Mouse (Mus musculus): ENCODE results near the gene Mbnl2.
"Not testable (repeated sequence)": the region's sequence is repeated elsewhere in the genome, so short reads cannot be mapped to it uniquely, and the experiment has no call there.

The Mbnl2 gene

DNA sequence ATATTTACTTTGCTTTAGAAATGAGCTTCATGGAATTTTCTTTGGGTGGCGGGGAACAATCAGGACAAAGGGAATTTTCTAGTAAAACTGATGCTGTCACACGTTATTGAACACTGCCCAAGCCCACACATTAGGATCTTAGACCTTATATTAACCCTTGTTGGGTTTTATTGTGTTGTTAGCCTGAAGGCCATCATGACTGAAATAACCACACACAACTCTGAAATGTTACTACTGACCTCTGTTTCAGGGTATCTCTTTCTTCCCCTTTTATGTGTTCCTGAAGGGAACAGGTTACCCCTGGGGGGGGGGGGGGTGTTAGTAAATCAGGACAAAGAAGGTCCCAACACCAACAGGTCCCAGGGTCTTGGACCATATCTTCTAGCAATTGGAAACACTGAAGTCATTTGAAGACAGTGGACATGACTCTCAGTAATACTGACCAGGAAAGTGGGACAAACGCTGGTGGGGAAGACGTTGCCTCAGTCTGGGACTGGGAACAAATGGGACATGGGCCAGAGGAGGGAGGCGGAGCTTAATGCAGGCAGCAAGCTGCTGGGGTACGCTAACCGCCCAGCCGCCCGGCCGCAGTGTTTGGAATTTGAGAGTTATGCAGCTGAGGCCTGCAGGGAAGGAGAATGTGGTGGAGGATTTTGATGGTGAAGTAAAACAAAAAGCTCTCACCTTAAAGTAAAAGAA, 80.4 kb downstream of the Mbnl2 start:
- DNase-seq (ENCODE audit: extremely low spot score), result no peak

DNA sequence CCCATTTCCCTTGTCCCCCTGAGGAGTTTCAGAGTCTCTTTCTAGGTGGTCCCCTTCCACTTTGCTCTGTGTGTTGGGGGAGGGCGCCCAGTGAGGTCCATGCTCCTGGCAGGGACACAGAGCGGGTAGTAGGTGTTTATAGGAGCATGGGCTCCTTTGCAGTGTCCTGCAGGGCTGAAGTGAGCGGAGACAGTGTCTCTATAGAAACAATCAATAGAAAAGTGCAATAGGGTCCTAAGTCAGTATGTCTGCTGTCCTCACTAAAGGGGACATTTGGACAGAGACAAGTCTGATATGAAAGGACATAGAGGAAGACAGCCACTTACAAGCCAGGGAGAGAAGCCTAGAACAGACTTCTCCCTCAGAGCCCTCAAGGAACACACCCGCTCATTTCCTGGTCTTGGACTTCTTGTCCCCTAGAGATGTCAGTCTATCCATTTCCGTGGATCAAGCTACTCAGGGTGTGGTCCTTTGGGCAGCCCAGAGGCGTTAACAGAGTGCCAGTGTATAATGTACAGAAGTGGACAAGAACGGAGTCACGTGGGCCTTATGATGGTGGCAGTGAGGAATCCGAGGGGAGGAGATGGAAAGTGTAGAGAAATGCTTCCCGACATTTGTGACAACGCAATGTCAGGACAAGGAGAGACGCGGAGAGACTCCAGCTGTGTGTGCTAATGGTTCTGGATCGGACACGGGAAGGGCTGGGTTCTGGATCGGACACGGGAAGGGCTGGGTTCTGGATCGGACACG, 82.0 kb downstream of the Mbnl2 start:
- no peak for DNase-seq (ENCODE audit: extremely low spot score)

DNA sequence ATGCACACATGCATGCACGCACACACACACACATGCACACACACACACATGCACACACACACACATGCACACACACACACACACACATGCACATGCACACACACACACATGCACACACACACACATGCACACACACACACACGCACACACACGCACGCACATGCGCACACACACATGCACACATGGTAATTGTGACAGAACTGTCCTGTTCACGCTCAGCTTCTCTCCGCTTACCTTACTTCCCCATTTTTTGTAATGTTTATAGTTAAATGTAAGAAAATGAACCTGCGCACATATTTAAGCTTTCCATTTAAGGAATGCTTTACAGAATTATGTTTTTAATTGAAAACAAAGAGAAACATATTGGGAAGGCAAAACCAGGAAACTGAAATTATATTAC, 84.1 kb downstream of the Mbnl2 start:
- DNase-seq (ENCODE audit: extremely low spot score), result not testable (repeated sequence)

DNA sequence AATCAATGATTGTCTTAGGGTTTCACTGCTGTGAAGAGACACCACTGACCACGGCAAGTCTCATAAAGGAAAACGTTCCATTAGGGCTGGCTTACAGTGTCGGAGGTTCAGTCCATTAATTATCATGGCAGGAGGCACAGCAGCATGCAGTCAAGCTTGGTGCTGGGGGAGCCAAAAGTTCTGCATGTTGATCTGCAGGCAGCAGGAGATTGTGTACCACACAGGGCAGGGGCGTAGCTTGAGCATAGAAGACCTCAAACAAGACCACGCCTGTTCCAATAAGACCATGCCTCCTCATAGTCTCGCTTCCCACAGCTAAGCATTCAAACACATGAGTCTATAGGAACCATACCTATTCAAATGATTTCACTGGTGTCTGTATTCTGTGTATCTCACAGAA, 85.7 kb downstream of the Mbnl2 start:
- DNase-seq (ENCODE audit: extremely low spot score), result no peak

DNA sequence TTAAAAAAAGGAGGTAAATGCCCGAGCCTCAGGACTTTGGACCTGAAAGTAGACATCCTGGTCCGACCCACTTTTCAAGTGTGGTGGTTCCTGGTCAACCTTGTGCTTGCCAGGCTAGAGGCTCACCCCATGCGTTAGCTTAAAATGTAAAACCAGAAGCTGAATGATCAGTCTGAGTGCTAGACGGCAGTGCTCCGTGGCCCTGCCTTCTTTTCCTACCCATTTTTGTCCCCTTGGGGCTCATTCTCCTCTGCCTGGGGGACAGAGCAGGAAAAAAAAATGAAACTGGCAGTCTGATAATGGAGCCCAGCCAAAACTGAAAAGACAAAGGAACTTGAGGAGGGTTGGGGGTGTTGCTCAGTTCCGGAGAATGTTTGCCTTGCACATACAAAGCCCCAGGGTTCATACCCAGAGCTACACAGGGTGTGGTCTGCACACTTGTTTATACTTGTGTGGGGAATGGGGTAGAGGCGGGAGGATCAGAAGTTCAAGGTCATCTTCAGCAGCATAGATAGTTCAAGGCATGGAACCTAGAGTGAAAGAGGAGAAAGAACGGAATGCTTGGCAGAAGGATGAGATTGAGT, 87.0 kb downstream of the Mbnl2 start:
- DNase-seq (ENCODE audit: extremely low spot score), result no peak

DNA sequence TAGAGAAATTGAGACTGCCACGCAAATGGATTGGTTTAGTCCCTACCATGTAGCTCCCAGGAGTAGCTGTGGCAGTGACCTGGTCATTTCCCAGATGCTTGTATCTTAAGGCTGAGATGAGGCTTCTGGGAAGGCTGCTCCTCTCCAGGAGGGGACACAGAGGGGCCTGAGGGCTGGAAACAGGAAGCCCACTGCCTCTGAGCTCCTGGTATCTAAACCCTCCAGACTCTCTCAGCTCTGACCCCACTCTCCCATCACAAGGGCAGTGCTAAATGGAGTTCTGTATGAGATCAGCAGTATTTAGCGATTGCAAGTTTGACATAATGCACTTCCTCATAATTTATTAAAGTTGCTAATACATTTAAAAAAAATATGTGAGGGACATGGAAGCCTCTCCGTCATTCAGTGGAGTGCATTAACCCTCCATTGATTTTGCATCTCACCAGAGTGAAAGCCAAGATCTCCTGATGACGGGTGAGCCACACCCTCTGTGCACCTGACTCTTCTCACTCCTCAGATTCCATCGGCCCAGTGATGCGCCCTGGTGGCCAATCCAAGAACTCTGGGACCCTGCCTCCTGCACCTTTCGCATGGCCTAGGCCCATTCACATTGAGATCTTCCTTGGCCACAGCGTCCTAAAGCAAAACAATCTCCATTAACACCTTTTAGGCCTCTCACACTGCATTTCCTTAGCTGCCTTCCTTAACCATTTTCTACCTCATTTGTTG, 87.8 kb downstream of the Mbnl2 start:
- DNase-seq (ENCODE audit: extremely low spot score), result no peak

DNA sequence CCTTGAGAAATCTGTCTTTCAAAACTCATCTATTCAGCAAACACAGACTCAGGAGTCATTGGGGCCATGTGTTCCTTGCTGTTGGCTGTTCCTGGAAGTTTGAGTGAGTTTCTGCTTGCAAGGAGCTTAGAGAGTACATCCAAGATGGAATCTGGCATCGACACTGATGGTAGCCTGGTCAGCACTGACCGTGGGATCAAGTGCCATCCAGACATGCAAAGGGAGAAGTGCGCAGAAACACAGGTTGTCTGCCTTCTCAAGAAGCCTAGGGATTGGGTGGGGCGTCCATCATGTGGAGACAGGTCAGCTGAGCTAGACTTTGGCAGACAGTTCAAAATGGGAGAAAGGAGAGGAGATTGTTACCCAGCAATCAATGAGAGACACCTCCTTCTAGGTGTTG, 89.6 kb downstream of the Mbnl2 start:
- no peak for DNase-seq (ENCODE audit: extremely low spot score)

DNA sequence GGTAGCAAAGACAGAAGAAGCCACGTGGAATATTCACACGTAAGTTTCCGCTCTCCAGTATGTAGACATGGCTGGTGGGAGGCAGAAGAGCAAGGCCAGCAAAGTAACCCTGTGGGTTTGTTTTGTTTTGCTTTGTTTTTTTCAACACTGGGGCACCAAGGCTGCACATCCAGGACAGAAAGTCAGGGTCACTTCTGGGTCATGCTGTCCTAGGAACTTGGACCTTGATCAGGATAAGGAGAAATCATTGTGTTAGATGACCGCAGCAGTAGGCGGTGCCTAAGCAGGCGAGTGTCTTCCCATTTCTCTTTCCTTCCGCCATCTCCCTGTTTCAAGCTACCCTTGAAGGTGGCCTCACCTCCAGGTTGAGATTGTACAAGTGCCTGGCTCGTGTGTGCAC, 91.5 kb downstream of the Mbnl2 start:
- DNase-seq (ENCODE audit: extremely low spot score), result no peak

DNA sequence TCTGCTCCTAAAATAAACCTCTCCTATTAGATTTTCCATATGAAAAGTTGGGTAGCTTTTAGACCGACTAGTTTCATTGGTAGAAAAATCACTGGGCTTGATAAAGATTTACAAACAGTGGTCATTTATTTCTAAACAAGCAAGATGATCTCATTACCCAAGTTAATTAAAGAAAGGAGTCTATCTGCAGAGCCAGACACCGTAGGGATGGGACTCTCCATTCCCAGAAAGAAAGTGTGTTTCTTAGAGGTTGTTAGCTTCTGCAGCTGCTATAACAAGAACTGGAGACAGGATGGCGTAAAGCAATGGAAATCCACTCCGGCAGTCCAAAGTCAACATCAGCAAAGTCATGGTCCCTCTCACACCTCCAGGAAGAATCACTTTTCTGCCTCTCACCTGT, 92.1 kb downstream of the Mbnl2 start:
- no peak for DNase-seq (ENCODE audit: extremely low spot score)

DNA sequence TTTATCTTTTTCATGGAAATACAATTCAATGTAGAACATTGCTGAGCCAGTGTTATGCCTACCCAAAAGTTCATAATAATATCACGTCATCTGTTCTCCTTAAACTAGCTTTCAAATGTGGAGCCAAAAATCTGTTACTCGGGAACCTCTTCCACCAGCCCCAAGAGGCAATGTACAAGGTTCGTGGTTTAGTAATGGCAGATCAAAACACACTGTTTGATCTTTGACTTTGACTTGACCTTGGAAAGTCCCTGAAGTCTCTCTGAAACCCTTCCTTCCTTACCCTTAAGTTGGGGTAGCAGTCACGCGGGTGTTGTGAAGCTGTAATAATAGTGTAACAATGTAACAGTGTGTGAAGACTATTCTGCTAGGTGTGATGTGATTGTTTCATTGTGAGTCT, 93.0 kb downstream of the Mbnl2 start:
- no peak for DNase-seq (ENCODE audit: extremely low spot score)

DNA sequence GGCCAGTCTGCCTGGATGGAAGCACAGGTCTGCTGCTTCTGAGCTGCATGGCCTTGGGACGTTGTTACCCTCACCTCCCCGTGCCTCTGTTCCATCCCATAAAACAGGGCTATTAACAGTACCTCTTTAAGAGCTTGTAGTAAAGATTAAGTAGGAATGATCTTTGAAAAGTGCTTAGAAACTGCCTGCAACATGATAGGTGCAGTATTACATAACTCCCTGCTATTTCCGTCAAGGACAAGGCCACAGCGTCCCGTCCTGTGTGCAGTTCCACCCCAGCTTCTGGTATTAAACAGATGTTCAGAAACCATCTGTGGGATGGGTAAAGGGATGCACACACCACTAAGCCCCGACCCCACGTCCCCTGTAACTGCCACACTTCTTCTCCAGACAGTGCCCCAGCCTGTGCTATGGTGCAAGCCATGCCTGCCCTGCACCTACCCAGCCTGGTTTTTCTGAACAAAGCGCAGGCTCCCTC, 93.5 kb downstream of the Mbnl2 start:
- no peak for DNase-seq (ENCODE audit: extremely low spot score)

DNA sequence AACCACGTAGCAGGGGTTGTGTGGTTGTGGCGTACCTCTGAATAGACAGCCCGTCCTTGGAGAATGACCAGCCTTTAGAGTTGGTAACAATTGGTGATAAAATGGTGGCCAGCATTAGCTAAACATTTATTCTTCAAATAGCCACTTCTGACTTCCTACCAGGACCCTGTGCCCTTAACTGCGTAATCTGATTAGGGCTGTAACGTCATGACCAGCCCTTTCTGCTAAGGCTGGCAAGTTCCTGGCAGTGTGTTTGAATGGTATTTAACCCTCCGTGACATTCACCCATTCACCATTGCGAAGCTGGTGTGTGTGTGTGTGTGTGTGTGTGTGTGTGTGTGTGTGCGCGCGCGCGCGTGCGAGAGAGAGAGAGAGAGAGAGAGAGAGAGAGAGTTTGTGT, 94.6 kb downstream of the Mbnl2 start:
- DNase-seq (ENCODE audit: extremely low spot score), result no peak

DNA sequence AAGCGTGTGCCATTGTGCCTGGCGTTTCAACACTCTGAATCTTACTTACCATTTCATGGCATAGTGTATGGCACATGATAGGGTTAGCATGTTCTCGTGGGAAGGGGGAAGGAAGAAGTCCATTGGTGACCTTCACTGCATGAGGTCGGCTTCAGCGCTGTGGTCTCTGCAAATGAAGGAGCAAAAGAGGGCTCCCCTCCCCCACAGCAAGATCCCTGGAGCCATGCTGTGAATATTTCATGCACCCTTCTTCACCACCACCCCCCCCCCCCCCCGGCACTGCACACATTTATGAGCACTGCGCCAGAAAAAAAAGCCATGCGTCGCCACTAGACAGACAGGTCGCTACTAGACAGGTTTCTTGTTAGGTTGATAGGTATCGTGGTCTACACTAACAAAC, 95.2 kb downstream of the Mbnl2 start:
- DNase-seq (ENCODE audit: extremely low spot score), result no peak

DNA sequence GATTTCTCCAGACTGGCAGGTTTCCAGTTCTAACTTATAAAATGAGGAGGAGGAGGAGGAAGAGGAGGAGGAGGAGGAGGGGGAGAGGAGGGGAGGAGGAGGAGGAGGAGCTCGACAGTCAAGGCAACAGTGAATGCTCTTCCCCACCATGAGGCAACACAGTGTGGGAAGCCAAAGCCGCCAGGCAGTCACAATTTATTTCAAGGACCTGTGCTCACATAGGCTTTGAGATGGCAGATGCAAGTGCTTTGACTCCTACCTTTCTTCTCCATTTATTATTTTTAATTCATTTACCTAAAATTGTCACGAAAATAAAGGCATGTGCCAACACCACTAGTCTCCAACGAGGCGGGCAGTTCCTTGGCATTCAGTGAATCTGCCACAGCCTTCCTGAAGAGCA, 95.7 kb downstream of the Mbnl2 start:
- DNase-seq (ENCODE audit: extremely low spot score), result no peak

DNA sequence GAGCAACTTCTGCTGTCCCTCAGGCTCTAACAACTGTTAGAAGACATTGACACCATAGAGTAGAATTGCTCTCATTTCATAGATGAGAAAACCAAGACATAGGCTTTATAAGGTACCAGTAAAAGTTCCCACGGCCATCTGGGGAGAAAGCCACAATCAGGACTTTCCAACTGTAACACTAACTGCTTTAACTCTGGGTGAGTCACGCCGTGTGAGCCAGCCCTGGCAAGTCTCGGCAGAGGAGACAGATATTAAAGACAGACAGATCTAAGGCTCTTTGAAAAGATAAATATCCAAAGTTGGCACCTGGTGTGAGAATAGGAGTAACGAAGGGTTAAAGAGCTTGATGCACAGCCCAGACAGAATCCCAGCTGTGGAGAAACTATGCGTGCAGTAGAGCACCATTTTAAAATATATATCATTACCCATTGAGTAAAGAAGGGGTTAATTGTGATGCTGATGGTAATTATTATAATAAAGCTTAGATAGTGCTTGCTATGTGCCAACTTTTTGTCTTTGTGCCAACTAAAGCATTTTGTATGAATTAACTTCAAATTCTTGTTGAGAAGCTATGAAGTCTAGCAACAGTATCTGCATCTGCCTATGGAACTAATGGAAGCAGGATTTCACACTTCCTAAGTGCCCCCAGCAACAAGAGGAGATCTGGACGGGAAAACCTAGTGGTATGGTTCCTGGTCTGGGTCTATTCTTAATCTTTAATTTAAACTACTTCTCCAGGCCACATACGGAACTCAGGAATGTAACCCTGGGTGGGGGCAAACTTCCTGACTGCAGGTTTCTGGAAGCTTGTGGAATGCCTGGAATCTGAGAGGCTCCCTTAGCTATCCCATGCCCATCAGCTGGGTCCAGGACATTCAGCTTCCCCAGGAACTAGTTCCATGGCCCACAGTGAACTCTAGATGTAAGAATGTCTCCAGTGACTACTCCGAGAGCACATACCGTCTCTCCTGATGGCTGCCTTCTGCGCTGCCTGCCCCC, 97.9 kb downstream of the Mbnl2 start:
- DNase-seq (ENCODE audit: extremely low spot score), result peak; percentile 17

DNA sequence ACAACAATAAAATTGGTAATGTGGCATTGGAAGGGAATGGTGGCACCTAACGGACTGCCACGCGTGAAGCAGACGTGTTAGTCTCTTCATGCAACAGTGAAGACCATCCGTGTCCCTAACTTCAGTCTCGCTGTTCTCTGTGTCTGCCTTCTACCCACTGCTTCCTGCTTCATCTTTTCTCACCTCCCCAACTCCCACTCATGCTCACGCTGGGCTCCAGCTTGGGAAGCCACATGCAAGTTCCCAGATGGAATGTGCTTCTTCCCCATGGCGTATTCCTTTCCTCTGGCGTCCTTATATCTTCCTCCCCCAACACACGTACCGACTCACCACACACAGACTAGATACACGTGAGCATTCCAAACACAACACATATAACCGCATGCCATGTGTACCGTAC, 99.3 kb downstream of the Mbnl2 start:
- DNase-seq (ENCODE audit: extremely low spot score), result no peak

DNA sequence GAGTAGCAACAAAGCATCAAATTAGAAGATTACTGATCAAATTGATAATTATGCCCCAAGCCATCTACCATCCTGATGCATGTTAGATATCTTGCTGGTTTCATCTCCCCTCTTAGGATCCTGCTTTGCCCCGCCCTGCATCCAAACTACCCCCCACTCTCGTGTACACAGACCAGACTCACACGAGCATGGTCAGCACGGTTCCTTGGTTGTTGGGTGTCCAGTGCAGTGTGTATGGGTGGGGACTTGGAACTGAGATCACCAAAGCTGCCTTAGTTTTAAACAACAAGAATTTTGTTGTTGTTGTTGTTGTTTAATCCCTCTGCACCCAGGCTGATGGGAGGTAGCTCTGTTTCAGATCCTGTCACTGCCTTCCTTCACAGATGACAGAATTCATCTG, 101.7 kb downstream of the Mbnl2 start:
- DNase-seq (ENCODE audit: extremely low spot score), result no peak

DNA sequence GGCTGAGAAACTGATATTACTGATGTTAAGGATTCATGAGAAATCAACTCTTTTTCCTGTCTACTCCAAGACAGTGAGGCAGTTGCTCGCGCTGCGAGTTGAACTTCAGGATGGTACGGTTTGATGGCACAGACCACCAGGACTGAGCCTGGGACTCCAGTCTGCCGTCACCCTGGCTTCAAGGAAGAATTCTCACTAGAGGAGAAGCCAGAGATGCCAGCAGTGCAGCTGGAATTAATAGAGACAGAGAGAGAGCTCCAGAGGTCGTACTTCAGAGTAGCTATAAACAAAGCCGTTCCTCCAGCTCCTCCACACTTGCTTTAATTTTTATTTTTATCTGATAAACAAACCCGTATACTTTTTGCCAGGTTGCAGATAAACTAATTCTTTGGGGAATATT, 102.5 kb downstream of the Mbnl2 start:
- no peak for DNase-seq (ENCODE audit: extremely low spot score)

DNA sequence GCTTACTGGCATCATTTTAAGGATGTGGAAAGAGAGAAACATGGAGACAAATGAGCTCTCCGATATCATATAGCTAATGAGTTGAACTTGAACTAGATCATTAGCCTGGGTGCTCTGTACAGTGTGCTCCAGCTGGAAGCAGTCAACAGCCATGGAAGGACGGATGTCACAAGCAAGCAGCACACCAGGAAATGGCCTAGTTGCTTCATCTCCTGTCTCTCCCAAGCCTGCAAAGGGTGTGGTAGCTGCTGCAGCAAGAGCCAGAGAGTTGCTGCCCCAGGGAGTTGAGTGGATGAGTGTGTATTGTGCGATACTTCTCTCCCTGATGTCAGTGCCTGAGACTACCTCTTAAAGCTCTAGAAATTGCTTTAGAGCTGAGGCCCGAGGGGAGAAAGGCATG, 104.2 kb downstream of the Mbnl2 start:
- DNase-seq (ENCODE audit: extremely low spot score), result no peak

DNA sequence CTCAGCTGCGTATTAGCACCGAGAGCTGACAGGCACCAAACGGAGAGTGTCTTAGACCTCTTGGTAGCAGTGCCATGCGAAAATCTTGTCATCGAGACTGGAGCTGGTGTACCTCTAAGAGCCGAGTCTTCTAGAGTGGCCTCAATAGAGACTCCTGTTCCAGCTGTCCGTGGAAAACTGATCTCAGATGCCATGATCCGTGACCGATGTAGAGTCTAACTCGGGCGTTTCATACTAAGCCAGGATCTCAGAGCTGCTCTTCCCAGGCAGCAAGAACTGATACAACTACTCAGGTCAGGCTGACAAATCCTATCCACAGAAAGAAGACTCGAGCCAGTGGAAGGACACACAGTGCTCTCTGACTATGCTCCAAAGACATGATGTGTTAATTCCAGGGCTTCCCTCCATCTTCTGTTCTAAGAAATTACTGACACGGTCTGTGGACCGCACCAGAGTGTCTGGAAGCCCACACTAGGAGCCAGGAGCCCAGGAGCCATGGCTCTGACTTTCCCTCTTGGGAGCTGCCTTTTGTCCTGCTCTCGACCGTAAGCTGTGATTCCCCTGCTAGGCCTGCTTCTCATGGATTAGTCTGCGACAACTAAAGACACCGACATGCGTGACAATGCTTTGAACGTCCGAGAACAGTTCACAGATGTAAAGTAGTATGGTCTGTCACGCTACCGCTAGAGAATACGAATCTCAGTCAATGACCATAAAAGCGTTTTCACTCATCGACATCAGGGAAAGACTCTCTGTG, 106.1 kb downstream of the Mbnl2 start:
- DNase-seq (ENCODE audit: extremely low spot score), result no peak

DNA sequence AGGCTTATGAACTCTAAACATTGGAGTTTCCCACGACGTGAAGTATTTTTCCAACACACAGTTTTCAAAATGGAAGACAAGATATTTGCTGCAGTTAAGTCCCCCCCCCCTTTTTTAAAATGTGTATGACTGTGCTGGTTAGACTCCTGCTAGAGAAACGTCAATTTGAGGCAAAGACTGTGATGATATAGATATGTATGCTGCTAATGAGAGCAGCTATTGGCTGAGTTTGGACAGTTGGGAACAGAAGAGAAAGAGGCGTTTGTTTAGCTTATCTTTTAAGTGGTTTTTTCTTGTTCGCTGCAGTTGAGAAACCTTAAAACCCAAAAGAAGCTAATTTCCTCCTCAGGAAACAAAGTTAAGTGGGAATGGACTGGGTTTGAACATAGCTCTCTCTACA, 106.7 kb downstream of the Mbnl2 start:
- DNase-seq (ENCODE audit: extremely low spot score), result no peak
